14 mouse cellular contexts compared by ENCODE assay signal in the genomic region with DNA sequence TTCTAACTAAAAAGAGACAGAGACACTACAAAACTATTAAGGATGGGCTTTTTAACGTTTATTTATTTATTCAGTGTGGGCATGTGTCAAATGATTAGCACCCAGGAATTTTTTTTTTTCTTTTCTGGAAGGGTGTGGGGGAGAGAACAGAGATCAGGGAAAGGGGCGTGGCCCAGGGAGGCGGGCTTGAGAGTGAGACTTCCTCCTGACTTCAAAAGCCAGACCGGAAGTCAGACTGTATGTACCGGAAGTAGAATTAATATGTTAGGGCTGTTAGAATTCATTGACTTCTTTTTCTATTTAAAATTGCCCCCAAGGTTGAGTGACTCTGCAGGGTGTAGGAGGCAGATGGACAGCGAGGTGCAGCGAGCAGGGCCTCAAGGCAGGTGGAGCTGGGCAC. TPM values are rescaled to one million over a fixed set of nuclear protein-coding genes. Genes with fewer than 3 reads are reported as not detected.
DNase-seq lines count a peak whose midpoint lies in the region; ATAC-seq lines count a peak whose summit lies in the region.
"Had no signal": no experiment of that assay in that cellular context is flagged by ENCODE, and none has a peak within 500 bp of the region (broad histone marks: within the 10 kb centered on the region; RNA-seq: fewer than 3 reads in every experiment).

No protein-coding gene starts in this region.

- peak; percentile 34 for DNase-seq in lung, postnatal 10 days
- no peak for DNase-seq in lung, postnatal 14 days
- peak; percentile 89 for DNase-seq in R1 (ENCODE audit: low read depth, low spot score)
- DNase-seq in thymus, postnatal 25 days: peak; percentile 75
- no peak for DNase-seq in layer of hippocampus, postnatal 25 days (ENCODE audit: extremely low spot score in 1 of 2, low spot score in 1 of 2)
- DNase-seq in embryo, embryonic 11 days: no peak
- no peak for DNase-seq in gastrocnemius, postnatal 14 days
- DNase-seq: cerebellum, postnatal 14 days; liver had no signal

- 0 out of 2 replicates have a peak, but pooled peaks have one; percentile 27 for ATAC-seq in neutrophil, adult 5-6 weeks (ENCODE audit: extremely low read depth, insufficient number of reproducible peaks, low FRiP score, poor library complexity, severe bottlenecking)
- ATAC-seq: forebrain, embryonic 15.5 days; hindbrain, postnatal 0 days; midbrain, embryonic 15.5 days had no signal

- intact Hi-C loops in gastrocnemius, postnatal 14 days (cut with DNase I; ENCODE audit: low total_unique reads): no loop called here

RNA-seq across cellular contexts. Expression of gene Gm1043, which starts 37.2 kb away (rescaled TPM):
- 9.0 and 9.5 TPM in 2 replicates for total RNA-seq in neutrophil, adult 5-6 weeks (2017)
- 10 to 100 TPM; 21.4 to 28.8 TPM for total RNA-seq in layer of hippocampus, postnatal 25 days (2021)
- not detected for total RNA-seq in gastrocnemius, postnatal 14 days (2021)
- total RNA-seq: CH12.LX had no signal

RNA-seq across cellular contexts. Expression of gene Wfs1, which starts 59.0 kb away (rescaled TPM):
- total RNA-seq in neutrophil, adult 5-6 weeks (2017): 2.3 and 2.6 TPM in 2 replicates
- total RNA-seq in layer of hippocampus, postnatal 25 days (2021): 100 to 1,000 TPM; 191 to 192 TPM
- 10 to 100 TPM; 36.3 to 45.9 TPM for total RNA-seq in gastrocnemius, postnatal 14 days (2021)

Comparison
In these comparisons a context has a peak if more than half of its experiments do, and no peak if none do; other contexts are left out.
1. DNase-seq: peak in lung, postnatal 10 days (single experiment), R1 (single experiment) and thymus, postnatal 25 days (single experiment); none in lung, postnatal 14 days (single experiment), layer of hippocampus, postnatal 25 days (0 of 2), embryo, embryonic 11 days (single experiment) and gastrocnemius, postnatal 14 days (single experiment).
2. RNA of gene Wfs1, which starts 59.0 kb away (total RNA-seq): 191 to 192 TPM in layer of hippocampus, postnatal 25 days and 36.3 to 45.9 TPM in gastrocnemius, postnatal 14 days; 2.3 to 2.6 TPM in neutrophil, adult 5-6 weeks; every median in the first group is over 10 times any median in the second.